Mouse (Mus musculus): ENCODE results near the gene Prdm16.
A peak's percentile ranks its signal among the peaks of the same experiment; 100 is the strongest.

Gene Prdm16

DNA sequence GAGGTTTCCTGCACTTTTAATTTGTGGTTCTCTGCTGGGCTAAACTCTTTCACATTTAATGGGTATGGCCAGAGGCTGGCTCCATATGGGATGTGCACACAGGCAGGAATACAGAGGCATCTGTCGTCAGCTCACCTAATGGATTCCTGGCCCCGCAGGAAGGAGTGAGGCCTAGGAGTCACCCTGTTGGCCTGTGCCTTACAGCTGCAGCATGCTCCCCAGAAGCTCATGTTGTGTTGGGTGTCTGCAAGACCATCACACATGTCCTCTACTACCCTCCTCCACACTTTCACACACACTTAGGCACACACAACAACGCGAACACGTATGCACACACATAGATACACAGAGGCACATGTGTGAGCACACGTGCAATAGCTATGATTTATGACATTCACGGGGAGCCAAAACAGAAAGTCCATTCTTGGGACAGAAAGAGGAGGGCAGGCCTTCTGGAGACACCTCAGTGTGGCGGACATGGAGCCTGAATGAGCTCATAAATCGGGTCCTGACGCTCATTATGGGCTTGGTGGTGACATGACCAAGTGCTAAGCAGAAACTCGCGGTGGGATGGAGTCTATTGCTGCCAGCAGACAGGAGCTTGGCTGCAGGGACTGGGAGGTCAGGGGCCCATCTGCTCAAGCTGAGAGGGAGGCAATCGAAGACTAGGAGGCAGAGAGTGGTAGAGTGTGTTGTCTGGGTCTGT is 265.0 kb downstream of the Prdm16 start:
- DNase-seq, result no peak

GRCm38 (mm10) chr4:154370841-154371240 is 265.8 kb downstream of the Prdm16 start:
- DNase-seq, result no peak

GRCm38 (mm10) chr4:154369089-154369488 is 267.6 kb downstream of the Prdm16 start:
- DNase-seq, result no peak

GRCm38 (mm10) chr4:154366836-154367235 is 269.8 kb downstream of the Prdm16 start:
- no peak for DNase-seq

- DNase-seq, result no peak
Measured at GRCm38 (mm10) chr4:154364752-154365151, 271.9 kb downstream of the Prdm16 start.

- no peak for DNase-seq
Measured at GRCm38 (mm10) chr4:154360850-154361249, 275.8 kb downstream of the Prdm16 start.

GRCm38 (mm10) chr4:154360441-154360840 is 276.2 kb downstream of the Prdm16 start:
- no peak for DNase-seq

DNA sequence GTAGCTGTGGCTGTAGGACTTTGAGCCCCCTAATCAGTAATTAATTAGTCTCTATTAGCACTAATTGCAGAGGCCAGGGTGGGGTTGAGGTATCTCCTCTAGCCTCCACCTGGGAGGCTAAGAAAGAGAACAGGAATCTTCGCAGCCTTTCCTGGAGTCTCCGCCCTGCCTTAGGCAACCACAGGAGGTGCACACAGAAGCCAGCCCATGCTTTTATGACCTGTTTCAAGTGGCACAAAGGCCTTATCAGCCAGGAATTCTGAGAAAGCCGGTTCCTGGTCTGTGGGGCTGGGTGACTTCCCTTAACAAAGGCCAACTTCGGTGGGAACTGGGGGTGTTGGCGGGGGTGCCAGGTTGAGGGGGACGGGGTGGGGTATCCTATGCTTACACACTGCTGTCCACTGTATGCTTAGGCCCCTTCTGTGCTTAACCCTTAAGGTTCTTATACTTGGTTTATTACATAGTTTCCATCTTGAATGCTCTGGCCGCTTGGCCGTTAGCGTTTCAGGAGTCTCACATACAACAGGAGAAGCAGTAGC is 276.8 kb downstream of the Prdm16 start:
- no peak for DNase-seq

- DNase-seq, result no peak
Measured at GRCm38 (mm10) chr4:154358816-154359215, 277.9 kb downstream of the Prdm16 start.

GRCm38 (mm10) chr4:154358370-154358769 is 278.3 kb downstream of the Prdm16 start:
- no peak for DNase-seq

DNA sequence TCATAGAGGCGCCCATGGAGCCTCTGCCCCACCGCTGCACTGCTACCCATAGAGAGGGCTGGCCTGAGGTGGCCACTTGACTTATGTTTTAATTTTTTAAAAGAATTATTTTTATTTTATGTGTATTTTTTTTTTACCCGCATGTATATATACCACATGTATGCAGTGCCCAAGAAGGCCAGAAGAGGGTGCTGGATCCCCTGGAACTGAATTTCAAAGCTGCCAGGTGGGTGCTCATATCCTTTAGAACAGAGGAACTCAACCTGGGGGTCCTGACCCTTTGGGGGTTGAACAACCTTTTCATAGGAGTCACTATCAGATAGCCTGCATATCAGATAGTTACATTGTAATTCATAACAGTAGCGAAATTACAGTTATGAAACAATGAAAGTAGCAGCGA is 281.3 kb downstream of the Prdm16 start:
- peak; percentile 27 for DNase-seq

- DNase-seq, result no peak
Measured at GRCm38 (mm10) chr4:154352246-154352645, 284.4 kb downstream of the Prdm16 start.

DNA sequence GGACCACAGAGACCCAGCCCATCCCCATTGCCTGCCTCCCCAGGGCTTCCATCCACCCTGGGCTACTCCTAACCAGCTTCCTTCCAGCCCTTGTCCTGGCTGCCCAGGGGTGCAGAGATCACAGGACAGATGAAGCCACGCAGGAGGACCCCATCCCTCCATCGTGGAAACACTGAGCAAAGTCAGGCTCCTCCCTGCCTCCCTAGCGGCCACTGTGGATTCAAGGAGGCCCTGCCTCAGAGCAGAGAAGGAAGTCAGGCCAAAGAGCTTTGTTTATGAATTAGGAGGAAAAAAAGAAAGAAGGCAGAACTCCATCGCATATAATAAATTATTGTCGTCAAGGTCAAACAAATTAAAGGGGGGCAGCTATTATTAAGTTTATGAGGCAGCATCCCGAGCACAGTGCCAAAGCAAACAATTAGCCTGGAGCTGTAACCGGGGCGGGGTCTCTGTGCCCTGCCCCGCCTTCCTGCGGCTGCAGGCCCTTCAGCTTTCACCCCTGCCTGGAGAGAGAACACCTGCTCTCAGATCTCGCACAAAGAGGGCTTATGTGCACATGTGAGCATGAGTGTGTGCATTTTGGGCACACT is 288.4 kb downstream of the Prdm16 start:
- DNase-seq, result no peak

GRCm38 (mm10) chr4:154346731-154347522 is 289.7 kb downstream of the Prdm16 start:
- DNase-seq, result no peak

GRCm38 (mm10) chr4:154336650-154337049 is 300.0 kb downstream of the Prdm16 start:
- DNase-seq, result no peak

DNA sequence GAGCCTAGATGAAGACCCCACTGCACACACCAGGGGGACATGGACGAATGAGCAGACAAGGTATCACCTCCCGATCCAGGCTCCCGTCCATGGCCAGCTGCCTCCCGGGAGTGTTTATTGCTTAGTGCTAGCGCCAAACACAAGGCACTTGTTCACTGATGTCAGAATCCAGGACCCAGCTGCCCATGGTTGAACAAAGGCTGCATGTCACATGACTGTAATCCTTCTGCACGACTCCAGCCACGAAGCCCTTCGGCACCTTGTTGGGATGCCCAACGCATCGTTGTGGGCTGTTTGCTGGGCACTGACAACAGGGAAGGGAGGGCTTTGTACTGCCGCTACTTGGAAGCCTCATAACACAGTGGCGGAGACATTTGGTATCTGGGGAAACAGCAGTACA is 300.9 kb downstream of the Prdm16 start, which contains the start of gene B230104I21Rik:
Gene B230104I21Rik (plus strand): TSS at position 367 of the 400 bp plus-strand sequence.
- DNase-seq, result no peak

DNA sequence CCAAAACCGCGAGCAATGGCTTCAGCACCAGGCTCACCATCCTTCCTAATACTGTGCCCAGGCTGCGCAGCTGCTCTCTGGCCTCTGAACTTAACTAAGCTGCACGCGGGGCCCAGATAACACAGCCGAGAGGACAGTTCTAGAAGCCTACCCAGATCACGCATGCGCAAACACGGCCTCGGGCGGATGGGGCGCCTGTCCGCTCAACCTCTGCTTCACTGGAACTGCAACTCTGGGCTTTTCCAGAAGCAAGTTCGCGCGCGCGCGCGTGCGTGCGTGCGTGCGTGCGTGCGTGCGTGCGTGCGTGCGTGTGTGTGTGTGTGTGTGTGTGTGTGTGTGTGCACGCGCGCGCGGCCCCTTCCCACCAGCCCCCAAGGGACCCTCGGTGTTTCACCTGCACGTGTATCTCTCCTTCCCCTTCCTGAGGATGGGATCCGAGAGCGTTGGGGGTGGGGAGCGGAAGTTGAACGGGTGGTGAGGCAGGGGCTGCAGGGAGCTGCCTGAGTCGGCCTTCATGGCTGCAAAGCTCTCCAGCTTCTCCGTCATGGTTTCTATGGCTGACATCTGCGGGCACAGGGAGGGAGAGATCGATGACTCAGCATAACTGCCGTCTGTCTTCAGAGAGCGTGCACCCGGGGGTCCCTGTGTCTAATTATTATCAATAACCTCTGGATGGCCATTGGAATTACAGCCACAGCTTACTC is 301.8 kb downstream of the Prdm16 start:
- peak; percentile 60 for DNase-seq

DNA sequence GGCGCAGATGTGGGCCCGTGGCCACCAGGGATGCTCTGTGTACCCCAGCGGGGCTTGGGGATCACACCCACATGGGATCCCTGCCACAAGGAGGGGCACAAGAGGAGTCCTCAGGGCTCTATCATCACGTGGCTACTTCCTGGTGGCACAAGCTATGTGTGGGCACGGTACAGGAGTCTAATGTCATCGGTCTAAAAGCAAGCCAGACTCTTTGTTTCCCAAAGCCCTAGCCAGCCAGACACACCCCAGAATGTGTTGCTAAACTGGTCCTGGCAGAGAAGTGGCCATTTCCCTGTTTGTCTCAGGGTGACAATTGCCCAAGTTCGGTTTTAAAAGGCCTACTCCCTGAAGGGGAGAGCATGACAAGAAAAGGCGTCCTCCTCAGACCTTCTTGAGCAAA is 303.4 kb downstream of the Prdm16 start:
- DNase-seq, result no peak

GRCm38 (mm10) chr4:154331271-154331670 is 305.4 kb downstream of the Prdm16 start:
- DNase-seq, result no peak

- DNase-seq, result no peak
Measured at GRCm38 (mm10) chr4:154330001-154330400, 306.7 kb downstream of the Prdm16 start.

- DNase-seq, result peak; percentile 72
Measured at GRCm38 (mm10) chr4:154328836-154329235, 307.8 kb downstream of the Prdm16 start.

- peak; percentile 59 for DNase-seq
Measured at GRCm38 (mm10) chr4:154328431-154328830, 308.2 kb downstream of the Prdm16 start.

DNA sequence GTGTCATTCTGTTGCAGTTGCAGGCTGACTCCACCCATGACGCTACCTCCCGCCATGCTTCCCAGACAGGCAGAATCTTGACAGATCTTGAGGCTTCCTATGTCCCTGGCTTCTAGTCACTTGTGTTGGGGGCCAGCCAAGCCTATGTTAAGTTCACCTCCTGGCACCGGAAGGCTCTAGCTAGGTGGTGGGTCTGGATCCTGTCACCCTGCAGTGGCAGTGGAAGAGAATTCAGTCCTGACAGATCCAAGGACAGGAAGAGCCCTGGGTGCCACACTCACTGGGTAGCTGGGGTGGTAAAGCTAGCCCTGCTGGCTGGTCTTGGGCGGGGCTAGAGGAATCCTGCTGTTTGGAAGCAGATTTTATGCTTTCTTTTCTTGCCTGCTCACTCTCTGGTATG is 311.3 kb downstream of the Prdm16 start:
- DNase-seq, result no peak
